Mouse (Mus musculus) embryonic facial prominence, embryonic 15.5 days (tissue): ENCODE data around the gene Asb9. TPM values are rescaled to one million over a fixed set of nuclear protein-coding genes. Genes with fewer than 3 reads are reported as not detected.

ENCODE experiments used
- polyA plus RNA-seq: library from polyadenylated mRNA; unstranded; fragments of >200 nt; fragmentation: Nextera tagmentation; extraction: Ambion mirVana; gene quantifications from 2 replicates; pipeline ENCODE4 v1.2.1, GENCODE M21; 2015

Asb9 gene
- polyA plus RNA-seq, 1 experiment from 2014 or later: 0.71 TPM

Other genes with a start within 250 kb of the Asb9 start
- gene Bmx, start 248.1 kb upstream of the Asb9 start, polyA plus RNA-seq: 1.1 and 1.6 TPM in 2 replicates
- gene Pir, start 237.0 kb upstream of the Asb9 start, polyA plus RNA-seq: 14.9 and 18.8 TPM in 2 replicates
- gene Vegfd, start 132.9 kb upstream of the Asb9 start, polyA plus RNA-seq: 7.8 and 8.7 TPM in 2 replicates
- gene Piga, start 86.5 kb upstream of the Asb9 start, polyA plus RNA-seq: 11.9 and 12.7 TPM in 2 replicates
- gene Asb11, start 69.3 kb upstream of the Asb9 start, polyA plus RNA-seq: 0.32 TPM in 1 of 2 replicates, not detected in the other